Mouse (Mus musculus) CH12F3 (cell line): ENCODE measurements around the gene St3gal3.

Experiments
- in situ Hi-C: fragments of 300-500 bp; cut with MboI; formaldehyde crosslinking; loops from 2 replicates; pipeline ENCODE4 v1.14.3; 2020; ENCODE audit warnings: low sequenced_read_pairs

The St3gal3 gene

DNA sequence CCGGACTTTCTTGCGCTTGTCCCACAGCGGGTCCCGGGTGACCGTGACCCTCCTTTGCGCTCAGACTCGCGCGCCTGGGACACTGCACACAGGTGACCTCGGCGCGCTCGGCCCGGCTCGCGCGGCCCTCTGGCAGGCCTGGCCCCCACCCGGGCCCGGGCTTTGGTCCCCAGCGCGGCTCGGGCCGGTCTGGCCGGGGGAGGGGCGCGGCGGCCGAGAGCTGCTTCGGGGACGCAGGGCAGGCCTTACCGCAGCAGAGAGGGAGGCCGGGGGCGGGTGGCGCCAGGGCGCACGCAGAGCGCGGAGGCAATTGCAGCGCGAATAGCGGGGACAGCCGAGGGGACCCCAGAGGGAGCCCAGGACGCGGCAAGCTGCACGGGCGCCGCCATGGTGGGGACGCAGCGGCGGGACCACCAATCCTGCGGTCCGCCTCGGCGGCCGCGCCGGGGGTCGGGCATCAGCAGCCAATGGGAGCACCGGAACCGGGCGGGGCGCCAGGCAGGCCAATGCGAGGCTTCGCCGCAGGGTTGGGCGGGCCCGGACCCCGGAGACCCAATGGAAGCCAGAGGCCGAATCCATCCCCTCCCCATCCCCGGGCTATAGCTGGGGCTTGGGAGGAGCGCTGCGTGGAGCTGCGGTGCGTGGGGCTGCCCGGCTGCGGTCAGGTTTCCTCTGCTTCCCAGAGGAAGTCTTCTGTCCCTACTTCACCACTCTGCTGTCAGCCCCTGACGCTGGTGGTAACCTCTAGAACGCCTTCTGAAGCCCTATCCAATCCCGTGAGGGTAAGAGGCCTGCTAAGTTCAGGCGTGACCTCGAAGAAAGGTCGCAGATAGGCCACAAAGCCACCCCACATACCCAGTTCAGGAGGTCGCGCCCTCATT is at the start of gene St3gal3:
Gene St3gal3, minus strand, starts transcription at position 430 of the 881 bp plus-strand sequence.
- in situ Hi-C loops, result no loop called here

DNA sequence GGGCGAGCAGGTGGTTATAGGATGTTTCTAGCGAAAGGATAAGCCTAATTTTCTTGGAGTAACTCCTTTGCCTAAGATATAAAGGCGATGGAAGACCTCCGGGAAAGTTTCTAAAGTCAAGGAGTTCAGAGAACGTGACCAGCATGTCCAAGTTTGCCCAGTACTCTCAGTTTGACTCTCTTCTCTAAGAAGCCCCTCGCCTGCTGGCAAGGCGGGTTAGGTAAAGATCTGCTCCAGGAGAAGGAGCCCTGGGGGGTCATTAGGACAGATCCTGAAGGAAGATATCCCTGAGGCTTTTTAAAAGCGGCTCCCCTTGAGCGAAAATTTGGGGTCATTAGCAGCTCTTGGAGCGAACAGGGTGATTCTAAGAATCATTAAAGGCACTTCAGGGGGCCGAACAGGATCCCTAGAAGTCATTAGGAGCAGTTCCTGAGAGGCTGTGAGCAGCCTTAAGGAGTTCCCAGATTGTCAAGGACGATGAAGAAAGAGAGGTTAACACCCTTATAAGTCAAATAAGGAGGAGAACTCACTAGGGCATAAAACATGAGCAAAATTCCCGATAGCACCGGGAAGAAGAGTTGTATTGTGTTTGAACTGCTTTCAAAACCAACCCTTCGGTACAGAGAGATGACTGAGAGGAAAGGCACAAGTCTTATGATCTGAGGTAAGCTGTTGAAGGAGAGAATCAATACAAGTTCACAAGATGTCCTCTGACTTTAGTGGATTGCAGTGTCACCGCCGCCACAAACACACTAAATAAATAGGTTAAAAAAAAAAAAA is 45.8 kb upstream of the St3gal3 start:
- in situ Hi-C loops, result no loop called here

DNA sequence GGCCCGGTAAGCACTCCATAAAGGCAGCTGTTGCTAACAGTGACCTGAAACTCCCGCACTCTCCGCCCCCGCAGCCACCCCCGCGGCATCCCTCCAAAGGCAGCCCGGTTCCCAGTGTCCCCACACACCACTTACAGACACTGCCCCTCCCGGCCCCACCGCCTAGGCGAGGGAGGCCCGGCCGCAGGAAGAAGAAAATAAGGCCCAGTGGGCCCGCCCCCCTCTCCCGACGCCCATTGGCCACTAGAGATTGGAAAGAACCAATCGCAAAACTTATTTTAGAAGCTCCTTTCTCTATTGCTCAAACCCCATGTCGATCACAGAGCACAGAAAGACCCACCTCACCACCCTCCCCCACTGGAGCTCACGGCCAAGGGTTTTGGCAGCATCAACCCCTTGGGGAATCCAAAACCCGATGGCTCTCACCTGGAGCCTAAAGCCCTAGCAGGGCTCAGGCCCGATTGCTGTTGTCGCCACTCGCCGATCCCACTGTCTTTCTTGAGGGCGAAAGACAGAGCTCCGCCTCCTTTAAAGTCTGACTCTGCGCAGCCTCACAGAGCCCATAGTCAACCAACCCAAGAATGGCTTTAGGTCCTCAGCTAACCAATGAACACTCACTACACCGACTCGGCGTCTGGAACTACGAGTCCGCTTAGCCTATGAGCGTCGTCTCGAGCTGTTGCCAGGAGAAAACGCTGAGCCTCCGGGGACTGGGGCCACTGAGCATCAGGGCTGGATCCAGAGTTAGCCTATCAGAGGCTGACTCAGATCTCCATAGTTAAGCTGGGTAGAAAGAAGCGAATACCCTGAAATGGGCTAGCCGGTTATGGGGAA is 45.0 kb upstream of the St3gal3 start, which contains the start of gene Kdm4a:
Gene Kdm4a, minus strand, starts transcription at position 577 of the 834 bp plus-strand sequence.
- in situ Hi-C loops, result no loop called here

DNA sequence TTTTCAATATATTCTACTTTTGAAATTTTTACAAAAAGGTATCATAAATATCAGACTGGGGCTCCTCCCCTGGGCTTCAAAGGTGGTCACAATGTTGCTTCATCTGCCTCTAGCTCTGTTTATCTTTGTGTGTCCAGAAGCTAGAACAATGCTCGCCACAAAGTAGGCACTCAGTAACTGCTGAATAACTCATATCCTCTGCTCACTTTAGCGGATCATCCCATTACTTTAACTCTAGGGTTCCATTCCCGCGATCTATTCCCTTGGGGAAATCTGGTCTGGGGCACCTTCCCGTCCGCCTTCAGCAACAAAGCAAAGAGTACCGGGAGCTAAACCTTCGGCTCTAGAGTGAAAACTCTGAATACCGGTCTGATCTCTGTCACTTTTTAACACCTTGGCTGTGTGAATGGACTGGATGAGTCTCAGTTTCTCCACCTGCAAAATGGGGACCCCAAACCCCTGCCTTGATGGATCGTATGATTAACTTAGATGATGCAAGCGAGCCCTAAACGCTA is 44.3 kb upstream of the St3gal3 start:
- in situ Hi-C loops, result no loop called here

DNA sequence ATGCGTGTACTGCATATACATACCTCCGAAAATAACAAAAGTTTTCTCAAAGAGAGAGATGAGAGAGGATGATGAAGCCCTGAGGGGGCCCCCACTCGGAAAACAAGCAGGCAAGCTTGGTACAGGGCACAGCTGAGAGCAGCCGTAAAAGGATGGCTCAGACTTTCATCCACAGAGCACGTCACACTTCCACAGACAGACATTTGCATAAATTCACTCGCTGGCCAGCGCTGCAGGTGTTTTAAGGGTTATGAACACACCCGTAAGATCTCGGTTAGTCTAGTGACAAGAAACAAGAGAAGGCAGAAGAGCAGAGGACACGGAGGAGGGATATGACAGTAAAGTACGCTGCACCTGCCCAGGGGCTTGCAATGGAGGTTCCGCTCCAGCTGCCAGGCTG is 37.7 kb upstream of the St3gal3 start:
- in situ Hi-C loops, result no loop called here

DNA sequence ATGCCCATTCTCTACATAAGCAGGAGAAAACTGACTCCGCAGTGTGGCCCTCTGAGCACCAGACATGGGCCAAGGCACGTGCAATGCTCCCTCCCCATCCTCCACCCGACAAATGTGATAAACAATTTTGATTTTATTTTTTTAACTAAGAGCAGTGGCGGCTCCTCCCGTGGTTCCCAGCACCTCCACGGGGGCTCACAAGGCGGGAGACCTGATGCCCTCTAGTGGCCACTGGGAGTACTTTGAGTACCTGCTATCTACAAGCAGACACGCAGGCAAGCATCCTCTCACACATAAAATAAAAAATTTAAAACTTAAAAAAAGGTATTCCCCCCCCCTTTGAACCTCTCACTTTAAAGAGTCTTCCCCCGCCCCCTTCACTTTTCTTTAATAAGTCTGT is 36.3 kb upstream of the St3gal3 start:
- in situ Hi-C loops, result no loop called here

DNA sequence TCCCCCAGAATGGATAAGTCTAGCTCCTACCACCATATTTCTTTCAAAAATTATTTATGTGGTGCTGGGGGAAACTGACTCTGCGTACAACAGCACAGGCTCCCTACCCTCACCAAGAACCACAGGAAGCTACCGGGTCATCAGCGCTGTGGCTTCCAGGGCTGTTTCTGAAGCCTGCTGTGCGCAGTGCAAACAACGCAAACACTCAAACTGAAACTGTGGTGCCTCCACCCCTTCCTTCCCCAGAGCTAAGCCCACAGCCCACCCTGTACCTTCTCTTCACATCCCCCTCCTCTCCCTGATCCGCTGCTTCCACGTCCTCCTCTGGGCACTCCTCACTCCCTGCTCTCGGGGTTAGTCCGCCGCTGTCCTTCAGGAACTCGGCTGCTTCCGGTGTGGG is 27.4 kb upstream of the St3gal3 start:
- in situ Hi-C loops, result no loop called here

DNA sequence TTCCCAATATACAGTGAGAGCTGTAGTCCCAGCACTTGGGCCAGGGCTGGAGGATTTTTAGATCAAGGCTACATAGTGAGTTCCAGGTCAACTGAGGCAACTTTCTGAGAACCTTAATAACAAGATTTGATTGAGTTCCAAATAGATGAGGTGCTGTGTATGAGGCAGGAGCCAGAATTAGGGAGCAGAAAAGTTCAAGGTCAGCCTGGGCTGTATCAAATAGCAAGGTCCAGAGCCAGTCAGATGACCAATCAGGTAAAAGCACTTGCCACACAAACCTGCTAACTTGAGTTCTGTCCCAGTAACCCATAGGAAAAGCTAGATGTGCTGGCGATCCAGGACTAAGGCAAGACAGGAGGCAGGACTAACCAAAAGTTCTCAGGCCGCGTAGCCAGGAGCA is 23.0 kb upstream of the St3gal3 start:
- in situ Hi-C loops, result no loop called here

DNA sequence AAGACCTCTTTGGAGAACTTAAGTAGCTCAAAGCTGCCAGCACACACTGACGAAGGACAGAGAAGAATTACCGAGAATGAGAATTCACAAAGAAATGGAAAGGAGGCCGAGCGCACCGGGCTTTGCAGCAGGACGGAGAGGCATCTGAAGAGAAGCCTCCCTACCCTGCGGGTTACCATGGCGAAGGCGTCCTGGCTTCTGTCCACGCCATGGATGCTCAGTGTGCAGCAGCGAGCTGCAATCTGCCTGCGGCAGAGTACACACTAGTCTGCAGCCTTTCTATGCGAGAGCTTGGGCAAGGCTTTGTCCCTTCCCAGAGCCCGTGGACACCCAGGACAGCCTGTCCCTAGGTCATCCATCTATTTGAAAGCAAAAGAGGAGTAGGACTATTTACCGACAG is 21.8 kb upstream of the St3gal3 start:
- in situ Hi-C loops, result no loop called here

DNA sequence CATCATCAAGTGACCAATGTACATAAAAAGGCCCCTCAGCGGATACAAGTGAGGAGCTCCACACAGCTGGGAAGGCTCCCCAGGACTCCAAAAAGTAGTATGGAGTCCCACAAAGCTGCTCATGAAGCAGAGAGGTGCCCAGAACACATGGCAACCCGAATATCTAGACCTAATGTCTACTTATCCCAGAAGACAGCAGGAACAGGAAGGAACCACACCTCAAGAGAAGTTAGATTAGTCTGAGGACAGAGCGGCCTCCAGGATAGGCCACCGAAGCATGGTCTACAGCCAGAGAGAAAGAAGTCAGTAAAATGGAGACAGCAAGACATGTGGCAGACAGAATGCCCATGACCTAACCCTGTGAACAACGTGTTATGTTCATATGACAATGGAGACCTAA is 20.2 kb upstream of the St3gal3 start:
- in situ Hi-C loops, result no loop called here

DNA sequence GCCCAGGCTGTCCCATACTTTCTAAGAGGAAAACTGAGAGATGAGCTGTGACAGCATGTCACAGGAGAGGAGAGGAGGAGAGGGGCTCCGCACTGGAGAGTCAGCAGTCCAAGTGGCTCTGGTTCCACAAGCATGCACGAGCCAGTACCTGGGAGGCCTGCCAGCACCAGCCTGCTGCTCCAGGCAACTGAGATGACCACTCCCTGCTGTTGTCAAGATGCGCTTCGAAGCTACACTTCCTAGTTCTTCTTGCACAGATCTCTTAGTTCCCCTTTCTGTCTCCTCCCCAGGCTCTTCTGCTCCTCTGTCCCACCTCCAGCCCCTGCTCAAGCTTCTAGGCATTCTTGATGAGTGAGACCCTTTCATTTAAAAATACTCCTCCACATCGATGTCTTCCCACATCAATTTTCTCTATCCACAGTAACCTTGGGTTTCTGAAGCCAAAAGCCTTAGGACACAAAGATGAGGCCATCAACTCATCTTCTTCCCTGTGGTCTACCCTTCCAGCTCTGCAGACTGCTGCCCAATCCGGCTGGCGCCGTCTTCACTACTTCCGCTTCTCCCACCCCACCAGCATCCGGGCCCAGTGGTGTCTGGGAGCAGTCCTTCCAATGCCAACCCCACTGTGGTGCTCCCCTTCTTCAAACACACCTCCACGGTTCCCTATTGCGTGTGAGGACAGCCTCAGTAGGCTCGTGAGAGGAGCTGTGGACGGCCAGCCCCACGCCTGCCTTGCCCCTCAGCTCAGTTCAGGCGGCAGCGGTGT is 17.5 kb upstream of the St3gal3 start:
- in situ Hi-C loops, result no loop called here

DNA sequence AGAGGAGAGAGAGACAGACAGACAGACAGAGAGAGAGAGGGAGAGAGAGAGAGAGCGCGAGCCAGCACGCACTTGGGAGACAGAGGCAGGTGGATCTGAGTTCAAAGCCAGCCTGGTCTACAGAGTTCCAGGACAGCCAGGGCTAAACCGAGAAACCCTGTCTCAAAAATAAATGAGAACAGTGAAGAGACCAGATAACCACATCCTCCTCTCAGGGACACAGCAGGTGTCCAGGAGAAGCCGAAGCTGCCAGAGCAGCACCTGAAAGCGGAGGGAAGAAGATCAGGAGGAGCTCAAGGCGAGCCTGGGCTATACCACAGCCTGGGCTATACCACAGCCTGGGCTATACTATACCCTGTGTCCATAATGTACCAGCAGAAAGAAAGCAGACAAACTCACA is 16.1 kb upstream of the St3gal3 start:
- in situ Hi-C loops, result no loop called here

DNA sequence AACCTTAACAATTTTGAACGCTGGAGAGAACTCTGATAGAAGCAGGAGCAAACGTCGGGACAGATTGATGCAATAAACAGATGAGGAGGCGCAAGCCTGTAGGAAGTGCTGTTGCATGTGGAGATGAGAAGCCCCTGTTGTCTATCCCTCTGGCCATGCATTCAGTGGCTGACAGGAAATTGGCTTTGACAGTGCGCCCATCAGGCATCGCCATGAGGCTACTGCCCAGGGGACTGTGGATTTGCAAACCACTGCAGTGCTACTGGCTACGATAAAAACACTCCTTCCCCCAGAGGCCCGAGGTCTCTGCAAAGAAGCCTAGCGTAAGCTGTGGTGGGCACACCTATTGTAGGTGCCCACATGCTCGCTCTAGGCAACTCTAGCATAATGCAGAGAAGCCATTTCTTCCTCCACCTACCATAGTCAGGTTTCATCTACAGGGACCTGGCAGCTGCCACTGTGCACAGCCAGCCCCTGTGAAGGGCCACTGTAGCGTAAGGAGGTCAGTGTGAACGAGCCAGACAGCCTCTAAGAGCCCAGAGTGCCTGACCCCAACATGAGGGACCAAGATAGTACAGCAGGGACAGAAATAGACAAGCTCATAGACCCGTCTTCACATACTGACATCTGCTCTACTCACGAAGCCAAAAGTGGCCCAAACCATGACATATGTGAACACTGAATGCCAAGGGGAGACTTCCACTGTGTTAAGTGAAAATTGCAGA is 15.4 kb upstream of the St3gal3 start:
- in situ Hi-C loops, result no loop called here

DNA sequence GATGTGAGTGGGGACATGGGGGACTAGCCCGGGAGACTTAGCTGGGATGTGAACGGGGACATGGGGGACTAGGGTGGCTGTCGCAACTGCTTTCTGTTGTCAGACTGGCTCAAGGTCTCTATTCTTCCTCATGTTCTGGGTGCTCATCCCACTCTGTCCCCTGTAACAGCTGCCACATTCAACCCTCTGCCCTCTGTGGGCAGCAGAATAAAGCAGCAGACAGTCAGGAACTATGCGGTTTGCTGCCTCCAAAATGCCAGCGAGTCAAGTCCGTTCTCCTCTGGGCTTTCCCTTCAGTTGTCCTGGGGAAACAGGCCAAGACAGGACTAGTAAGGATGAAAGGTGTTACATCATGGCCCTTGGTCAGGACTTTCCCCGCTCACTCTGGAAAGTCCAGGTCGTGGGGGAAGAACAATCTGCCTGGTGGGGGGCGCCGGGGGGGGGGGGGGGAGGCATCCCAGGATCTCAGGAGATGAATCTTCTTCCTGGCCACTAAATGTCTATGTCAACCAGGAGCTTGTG is 14.4 kb upstream of the St3gal3 start:
- in situ Hi-C loops, result no loop called here

DNA sequence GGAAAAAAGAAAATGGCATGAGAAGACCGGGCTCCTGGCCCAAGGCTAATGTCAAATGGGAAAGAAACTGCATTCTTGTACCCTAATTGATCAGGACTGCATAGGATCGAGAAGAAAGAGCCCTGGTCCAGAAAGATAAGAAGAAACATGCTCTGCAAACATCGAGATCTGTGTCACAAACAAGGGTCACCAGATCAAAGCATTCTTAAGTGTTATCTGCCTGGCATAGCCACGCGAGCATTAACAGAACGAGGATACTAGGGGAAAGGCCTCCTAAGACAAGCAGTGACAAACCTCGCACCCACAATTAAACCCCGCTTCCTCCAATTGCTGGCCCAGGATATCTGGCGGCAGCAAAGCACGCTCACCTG is 13.6 kb upstream of the St3gal3 start:
- in situ Hi-C loops, result no loop called here

DNA sequence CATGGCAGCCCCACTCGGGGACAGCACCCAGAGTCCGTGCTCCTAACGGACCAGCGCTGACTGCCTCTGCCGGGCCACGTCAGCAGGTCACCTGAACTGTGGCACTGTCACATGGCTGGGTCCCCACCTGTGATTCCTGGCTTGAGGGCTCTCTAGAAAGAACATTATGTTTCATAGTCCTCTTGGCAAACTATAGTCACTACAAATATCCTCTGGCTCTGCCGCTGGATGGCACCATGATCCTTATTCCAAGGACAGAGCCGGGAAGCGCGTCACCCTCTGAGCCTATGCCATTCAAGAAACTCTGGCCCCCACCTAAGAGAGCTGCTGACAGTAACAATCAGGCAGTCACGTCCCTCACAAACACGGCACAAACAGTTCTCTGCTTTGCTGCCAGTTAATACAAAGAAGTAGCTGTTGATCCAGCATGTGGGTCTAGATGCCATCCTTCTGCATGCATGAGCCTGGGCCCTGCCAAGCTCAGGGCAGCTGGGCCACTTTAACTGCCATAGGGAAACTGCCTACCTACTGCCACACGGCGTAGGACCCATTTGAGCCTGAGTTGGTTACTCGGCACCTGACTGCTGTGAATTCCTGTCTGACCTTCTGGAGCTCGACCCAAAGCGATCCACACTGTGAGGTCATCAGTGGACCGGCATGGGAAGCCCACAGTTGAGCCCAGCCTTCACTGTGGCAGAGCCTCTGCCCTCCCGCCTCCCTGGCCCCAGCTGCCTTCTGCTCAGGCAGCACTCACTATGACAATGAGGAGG is 13.0 kb upstream of the St3gal3 start:
- in situ Hi-C loops, result no loop called here

DNA sequence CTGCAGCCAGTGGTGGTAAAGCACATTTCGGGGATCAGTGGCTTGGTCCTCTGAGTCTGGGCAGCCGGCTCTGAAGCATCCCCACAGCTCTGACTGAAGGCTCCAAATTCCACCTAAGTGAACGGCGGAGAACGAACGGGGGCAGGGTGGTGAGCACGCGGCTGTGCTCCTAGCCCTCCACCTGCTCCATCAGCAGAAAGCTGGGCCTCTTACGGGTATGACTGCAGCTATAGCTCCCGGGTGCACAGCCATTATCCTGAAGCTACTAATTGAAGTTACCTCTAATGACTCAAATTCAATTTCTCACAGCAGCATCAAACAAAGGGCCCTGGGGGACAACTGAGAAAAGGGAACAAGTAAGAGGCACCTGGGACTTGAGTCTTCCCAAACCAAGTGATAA is 12.4 kb upstream of the St3gal3 start:
- in situ Hi-C loops, result no loop called here

DNA sequence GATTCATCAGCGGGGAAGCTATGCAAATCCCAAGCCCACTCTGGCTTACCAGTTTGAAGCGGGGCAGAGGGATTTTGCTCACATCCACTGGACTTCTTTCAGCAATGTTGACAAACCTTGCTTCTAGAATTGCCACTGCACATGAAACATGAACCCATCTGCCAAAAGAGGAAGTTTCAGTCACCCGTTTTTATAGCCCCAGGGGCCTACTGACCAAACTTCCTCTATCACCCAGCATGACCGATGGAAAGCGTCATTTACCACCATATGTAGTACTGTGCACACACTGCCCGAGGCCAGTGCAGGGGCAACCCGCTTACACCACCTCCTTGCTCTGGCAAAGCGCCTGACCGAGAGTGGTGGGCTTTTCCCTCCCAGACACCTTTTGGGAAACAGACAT is 9.6 kb upstream of the St3gal3 start:
- in situ Hi-C loops, result no loop called here

DNA sequence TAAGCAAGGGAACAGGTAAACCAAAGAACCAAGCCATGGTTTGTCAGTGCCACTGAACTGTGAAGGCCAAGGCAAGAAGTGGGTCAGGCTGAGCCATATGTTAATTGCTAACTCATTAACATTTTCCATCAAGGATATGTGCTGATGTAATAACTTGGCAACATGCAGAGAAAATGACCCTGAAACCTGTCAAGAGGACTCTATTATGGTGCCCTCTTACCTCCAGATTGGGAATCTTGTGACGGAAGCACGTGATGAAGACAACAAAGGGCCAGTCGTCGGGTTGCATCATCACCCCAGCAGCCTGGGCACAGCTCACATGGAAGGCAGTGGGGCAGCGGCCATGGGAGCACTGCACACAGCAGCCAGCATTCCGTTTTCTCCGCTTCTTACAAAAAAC is 9.0 kb upstream of the St3gal3 start:
- in situ Hi-C loops, result no loop called here
